Mouse (Mus musculus): Measurements from ENCODE around the gene Boc.
"Not testable (repeated sequence)": the region's sequence is repeated elsewhere in the genome, so short reads cannot be mapped to it uniquely, and the experiment has no call there.

Boc gene

GRCm38 (mm10) chr16:44484831-44485230 lies 73.9 kb downstream of the Boc start:
- no peak for DNase-seq

DNA sequence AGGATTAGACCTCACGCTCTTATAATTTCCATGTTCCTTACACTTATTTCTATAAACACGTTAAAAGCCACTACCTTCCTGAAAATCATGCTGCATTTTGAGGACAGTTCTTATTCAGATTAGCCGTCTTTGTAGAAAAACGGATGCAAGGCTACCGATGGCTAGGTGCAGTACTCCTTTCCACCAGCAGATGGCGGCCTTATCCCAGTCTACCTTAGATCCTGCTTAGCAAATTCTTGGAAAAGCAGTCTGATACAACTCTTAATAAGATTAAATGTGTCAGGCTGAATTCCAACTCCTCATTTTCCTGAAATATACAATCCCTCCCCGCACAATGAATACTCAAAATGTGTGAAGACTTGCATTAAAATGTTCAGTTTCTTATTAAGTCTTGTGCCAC lies 74.6 kb downstream of the Boc start:
- DNase-seq: peak; percentile 74 to 92

GRCm38 (mm10) chr16:44481599-44482593 lies 76.8 kb downstream of the Boc start:
- no peak for DNase-seq

DNA sequence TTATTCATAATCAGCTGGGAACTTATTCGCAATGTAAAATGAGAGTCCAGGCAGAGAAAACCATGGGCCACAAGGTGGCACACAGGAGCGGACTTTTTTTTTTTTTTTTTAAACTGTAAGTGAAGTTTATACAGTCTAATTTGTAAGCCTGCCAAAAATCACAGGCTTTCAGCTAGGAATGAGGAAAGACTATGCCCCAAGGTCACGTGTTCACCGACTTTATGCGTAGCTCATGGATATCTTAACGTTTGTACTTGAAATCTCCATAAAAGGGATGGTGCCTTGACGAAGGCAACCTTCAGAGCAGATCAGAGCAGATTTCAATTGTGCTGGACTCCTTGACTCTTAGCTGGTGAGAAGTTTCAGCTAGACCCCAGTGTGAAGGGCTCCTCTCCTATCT lies 78.1 kb downstream of the Boc start:
- DNase-seq: peak; percentile 32 to 40

DNA sequence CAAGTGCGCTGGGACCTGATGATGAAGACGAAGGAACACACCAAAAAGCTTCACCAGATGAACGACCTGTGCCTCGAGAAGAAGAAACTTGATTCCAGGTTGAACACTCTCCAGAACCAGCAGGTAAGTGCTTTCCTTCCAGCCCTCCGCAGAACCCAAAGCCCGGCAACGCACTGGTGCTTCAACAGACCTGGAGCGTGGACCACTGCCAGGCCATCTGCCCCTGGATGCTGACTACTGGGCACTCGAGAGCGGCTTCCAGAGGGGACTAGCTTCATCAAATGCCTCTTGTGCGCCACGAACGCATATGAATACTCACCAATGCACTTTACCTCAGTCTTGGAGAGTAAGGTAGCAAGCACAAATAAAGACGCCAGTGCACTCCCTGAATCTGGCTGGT lies 78.8 kb downstream of the Boc start:
- DNase-seq: no peak

DNA sequence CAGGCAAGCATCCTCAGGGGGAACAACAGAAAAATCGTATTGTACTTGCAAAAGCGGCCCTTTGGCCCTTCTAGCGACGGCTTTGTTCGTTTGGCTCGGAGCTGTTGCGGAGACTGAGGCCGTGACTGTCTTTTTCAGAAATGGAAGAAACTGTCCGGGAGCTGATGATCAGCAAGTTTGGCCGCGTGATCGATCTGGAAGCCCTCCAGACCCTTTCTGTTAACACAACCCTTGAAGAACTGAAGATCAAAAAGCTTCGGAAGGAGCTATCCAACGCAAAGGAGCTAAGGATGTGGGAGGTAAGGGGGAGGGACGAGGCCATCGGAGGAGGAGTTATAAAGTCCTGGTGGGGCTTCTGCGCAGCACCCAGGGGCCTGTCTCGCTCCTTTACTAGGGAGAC lies 79.9 kb downstream of the Boc start:
- no peak for DNase-seq

- DNase-seq: no peak
Measured at GRCm38 (mm10) chr16:44475682-44476375, 82.9 kb downstream of the Boc start.

DNA sequence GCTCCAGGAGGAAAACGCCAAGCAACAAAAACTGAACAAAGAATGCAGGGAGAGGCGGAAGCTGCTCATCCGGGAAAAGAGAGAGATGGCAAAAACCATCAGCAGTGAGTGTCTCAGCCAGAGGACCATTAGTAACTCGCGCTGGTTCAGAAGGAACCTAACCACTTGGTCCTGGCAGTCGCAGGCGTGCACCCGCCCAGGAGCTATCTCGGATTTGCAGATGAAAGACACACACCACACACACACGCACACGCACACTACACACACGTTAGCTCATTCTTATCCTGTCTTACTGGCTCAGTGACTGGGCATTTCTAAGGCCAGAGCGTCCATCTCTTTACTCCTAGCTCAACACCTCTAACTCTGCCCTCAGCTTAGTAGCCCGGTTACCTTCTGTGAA lies 83.4 kb downstream of the Boc start:
- no peak for DNase-seq

DNA sequence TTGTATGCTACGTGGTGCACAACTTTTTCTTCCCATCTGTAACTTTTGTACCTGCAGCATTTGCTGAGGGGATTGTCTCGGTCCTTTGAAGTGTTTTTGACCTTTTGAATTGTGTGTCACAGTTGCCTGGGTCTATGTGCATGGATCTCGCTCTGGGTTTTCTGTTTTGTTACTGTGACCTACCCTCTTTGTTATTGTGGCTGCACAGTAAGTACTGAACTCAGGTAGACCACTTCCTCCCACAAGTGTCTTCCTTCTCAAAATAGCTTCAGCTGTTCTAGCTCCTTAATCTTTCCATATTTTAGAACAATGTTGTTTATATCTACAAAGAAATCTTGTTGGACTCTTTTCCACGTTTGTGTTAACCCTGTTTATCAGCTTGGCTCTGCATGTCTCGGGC lies 97.8 kb downstream of the Boc start:
- DNase-seq: no peak

DNA sequence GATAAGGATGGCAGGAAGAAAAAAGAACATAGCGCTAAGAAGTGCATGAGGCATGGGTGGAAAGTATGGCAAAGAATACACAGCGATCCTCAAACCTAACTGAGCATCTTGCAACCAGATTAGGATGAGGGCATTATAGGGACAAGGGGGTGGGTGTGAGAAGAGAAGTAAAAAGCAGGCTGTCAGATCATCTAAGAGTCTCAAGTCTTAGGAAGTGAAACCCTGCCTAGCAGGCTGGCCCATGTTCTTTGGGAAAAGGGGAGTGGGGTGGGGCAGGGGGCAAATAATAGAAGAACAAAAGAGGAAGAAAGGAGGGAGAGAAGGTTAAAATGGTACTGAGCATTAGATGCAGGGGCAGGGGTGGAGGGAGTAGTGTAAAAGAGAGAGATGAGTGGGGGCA lies 99.9 kb downstream of the Boc start:
- DNase-seq: no peak

DNA sequence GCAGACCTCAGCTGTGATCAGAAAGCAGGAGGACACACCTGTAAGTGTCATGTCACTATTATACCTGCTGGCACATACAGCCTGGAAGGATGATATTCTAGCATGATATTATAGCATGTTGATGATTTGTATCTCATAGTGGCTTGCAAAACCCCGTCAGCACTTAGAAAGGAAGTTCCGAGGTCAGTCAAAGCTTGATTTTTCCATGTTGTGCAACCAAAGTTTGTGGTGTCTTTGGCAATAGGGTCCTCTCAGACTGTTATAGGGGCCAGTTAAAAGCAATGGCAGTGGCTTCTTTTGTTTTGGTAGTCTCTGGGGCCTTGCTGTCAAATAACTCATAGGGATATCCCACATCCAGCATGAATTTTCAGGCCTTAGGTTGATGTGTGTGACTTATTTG lies 100.8 kb downstream of the Boc start:
- DNase-seq: no peak

DNA sequence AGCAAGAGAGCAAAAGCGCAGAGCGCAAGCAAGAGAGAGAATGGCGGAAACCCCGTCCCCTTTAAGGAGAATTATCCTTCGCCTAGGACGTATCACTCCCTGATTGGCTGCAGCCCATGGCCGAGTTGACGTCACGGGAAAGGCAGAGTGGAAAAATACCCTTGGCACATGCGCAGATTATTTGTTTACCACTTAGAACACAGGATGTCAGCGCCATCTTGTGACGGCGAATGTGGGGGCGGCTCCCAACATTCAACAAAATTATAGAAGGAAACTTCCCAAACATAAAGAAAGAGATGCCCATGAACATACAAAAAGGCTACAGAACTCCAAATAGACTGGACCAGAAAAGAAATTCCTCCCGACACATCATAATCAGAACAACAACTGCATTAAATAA lies 116.8 kb downstream of the Boc start:
- not testable (repeated sequence) for DNase-seq

DNA sequence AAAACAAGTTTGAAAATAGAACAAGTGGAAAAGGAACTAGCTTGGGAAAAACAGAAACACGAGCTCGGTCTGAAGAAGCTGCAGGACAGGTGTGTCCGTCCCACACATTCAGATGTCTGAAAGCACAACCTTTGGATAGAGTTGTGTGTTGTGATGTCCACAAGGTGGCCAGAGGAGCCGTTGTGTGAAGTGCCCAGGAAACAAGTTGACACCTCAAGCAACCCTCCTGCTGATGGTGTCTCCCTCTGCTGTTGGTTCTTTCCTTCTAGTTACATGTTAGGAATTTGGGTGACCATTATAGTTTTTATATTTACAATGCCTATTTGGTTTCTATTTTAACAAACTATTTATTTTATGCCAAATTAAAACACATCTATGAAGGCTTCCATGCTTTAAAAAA lies 123.2 kb downstream of the Boc start:
- no peak for DNase-seq
